Mouse (Mus musculus): Measurements from ENCODE around the gene Eif4g2. TPM values are rescaled to one million over a fixed set of nuclear protein-coding genes. Genes with fewer than 3 reads are reported as not detected.

The Eif4g2 gene
- polyA plus RNA-seq (2014; fragmentation: Nextera tagmentation; extraction: Ambion mirVana): 913 and 918 TPM in 2 replicates

- ATAC-seq (ENCODE audit: low read depth) (peak; percentile 99), DNase-seq (ENCODE audit: low spot score) (peak; percentile 100)
- WGBS: under 1% methylated on average over 56 of the region's 70 CpGs
- peak within 1 kb of the TSS; percentile 99 for H3K4me3 ChIP-seq (ENCODE audit: low read depth, low read length)
- H3K4me1 ChIP-seq (ENCODE audit: control insufficient read depth, insufficient read depth, low read length): peaks cover 20% of the 10 kb centered on the region
- peak within 1 kb of the TSS; percentile 100 for H3K9ac ChIP-seq (ENCODE audit: low read depth, low read length)
- no peaks in the 10 kb centered on the region for H3K27me3 ChIP-seq (replicated peaks; ENCODE audit: control insufficient read depth, insufficient read depth, low read length)
- peak within 1 kb of the TSS; percentile 83 for H3K4me2 ChIP-seq (ENCODE audit: low read depth, low read length)
- H3K36me3 ChIP-seq (ENCODE audit: control insufficient read depth, insufficient read depth, low read length): peaks cover 38% of the 10 kb centered on the region
- H3K9me3 ChIP-seq (ENCODE audit: control insufficient read depth, low read length): no peaks in the 10 kb centered on the region
- H3K27ac ChIP-seq (replicated peaks; ENCODE audit: low read depth, low read length): peak within 1 kb of the TSS; percentile 100
Observed at GRCm38 (mm10) chr7:111082822-111083732, at the start of gene Eif4g2. Gene Eif4g2, minus strand, starts transcription at chr7:111083030.

DNA sequence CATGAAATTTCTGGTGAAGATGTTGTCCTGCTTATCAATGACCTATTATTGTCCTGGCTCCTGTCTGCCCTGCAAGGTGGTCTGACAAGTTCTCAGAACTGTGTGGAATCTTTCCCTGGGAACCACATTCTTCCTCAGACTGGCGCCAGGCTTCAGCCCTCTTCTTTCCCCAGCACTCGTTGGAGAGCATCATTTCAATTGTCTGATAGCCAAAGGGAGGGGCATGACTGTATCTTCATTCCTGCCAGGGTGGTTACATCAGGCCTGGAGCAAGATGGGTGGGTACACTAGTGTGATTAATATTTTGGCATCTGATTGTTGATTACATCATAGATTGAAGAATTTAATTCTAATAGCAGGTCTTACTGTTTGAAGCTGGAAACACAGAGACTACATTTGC, 49.8 kb upstream of the Eif4g2 start:
- Histone ChIP-seq H3K4me3 (ENCODE audit: low read depth, low read length) (no peak overlapping the region), H3K9me3 (ENCODE audit: control insufficient read depth, low read length) (no peaks in the 10 kb centered on the region), H3K4me2 (ENCODE audit: low read depth, low read length) (no peak overlapping the region), H3K9ac (ENCODE audit: low read depth, low read length) (no peak overlapping the region), H3K36me3 (ENCODE audit: control insufficient read depth, insufficient read depth, low read length) (no peaks in the 10 kb centered on the region), H3K27ac (replicated peaks; ENCODE audit: low read depth, low read length) (no peak overlapping the region), H3K27me3 (replicated peaks; ENCODE audit: control insufficient read depth, insufficient read depth, low read length) (no peaks in the 10 kb centered on the region), H3K4me1 (ENCODE audit: control insufficient read depth, insufficient read depth, low read length) (no peaks in the 10 kb centered on the region)
- no peak for DNase-seq (ENCODE audit: low spot score)
- no peak for ATAC-seq (ENCODE audit: low read depth)
- 52% methylated on average over 2 of the region's 2 CpGs for WGBS

DNA sequence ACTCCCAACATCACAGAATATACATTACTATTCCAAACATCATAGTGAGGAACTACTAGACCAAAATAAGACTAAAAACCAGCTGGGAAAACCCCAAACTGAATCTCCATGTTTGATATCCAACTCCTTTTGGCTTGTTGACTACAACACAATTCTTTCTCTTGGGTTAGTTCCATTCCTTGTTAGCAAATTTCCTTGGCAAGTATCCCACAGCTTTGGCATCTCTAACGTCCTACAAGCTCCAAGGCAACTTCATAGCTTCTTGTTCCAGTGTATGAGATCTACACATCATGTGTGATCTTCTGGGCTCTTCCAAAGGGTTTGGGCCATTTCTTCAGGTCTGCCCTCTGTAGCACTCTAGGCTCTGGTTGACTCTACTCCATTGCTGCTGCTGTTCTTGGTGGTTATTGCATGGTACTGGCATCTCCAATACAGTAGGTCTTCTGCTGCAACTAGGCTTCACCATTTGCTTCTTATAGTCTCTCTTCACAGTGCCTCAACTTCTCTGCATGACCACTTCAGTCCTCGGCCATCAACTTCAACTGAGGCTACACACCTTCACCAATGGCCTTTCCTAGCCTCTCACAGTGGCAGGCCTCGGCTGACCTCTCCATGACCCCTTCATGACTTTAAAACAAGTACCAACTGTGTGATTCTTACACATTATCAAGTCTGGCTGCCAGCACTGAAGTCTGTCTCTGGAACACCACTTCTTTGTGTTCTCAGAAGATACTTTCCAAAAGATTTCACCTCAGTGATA, 44.0 kb upstream of the Eif4g2 start:
- H3K9ac ChIP-seq (ENCODE audit: low read depth, low read length): no peak overlapping the region
- ATAC-seq (ENCODE audit: low read depth): no peak

DNA sequence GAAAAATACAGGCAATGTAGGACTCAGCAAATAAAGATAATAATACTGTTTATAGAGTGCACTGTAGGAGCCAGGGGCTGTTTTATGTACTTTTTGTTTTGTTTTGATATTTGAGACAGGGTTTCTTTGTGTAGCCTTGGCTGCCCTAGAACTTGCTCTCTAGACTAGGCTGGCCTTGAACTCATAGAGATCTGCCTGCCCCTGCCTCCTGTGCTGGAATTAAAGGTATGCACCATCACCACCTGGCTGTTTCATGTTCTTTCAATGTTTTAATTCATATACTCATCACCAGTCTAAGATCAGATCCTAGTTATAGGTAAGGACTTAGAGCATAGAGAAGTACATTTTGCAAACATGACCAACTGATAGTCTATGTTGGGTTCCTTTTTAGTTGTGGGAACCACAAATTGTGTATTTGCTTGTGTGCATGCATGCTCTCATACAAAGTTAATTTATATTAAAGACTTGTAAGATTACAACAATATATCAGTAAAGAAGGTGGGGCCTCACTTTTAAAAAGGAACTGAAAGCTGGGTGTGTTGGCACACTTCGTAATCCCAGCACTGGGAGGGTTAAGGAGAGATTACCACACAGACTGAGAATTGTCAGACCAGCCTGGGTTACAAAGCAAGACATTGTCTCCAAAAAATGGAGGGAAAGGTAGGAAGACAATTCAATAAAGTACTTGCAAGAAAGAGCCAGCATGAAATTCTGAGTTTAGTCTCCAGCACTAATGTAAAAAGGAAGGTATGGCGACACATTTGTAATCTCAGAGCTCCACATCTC, 41.1 kb upstream of the Eif4g2 start:
- DNase-seq (ENCODE audit: low spot score): no peak
- no peaks in the 10 kb centered on the region for H3K36me3 ChIP-seq (ENCODE audit: control insufficient read depth, insufficient read depth, low read length)
- H3K9ac ChIP-seq (ENCODE audit: low read depth, low read length): no peak overlapping the region
- ATAC-seq (ENCODE audit: low read depth): no peak
- H3K27ac ChIP-seq (replicated peaks; ENCODE audit: low read depth, low read length): no peak overlapping the region
- no peak overlapping the region for H3K4me2 ChIP-seq (ENCODE audit: low read depth, low read length)
- H3K4me3 ChIP-seq (ENCODE audit: low read depth, low read length): no peak overlapping the region
- H3K9me3 ChIP-seq (ENCODE audit: control insufficient read depth, low read length): no peaks in the 10 kb centered on the region
- peaks cover 9% of the 10 kb centered on the region; the same call in 1 of the 2 replicates for H3K4me1 ChIP-seq (ENCODE audit: control insufficient read depth, insufficient read depth, low read length)
- no peaks in the 10 kb centered on the region for H3K27me3 ChIP-seq (replicated peaks; ENCODE audit: control insufficient read depth, insufficient read depth, low read length)
- 88% methylated on average over 2 of the region's 2 CpGs for WGBS

More for the DNA sequence above, 44.0 kb upstream of the Eif4g2 start:
- Histone ChIP-seq H3K27ac (replicated peaks; ENCODE audit: low read depth, low read length) (no peak overlapping the region), H3K27me3 (replicated peaks; ENCODE audit: control insufficient read depth, insufficient read depth, low read length) (no peaks in the 10 kb centered on the region), H3K4me3 (ENCODE audit: low read depth, low read length) (no peak overlapping the region), H3K4me2 (ENCODE audit: low read depth, low read length) (no peak overlapping the region), H3K9me3 (ENCODE audit: control insufficient read depth, low read length) (no peaks in the 10 kb centered on the region), H3K4me1 (ENCODE audit: control insufficient read depth, insufficient read depth, low read length) (0 out of 2 replicates have a peak, but pooled peaks cover under 1% of the 10 kb centered on the region), H3K36me3 (ENCODE audit: control insufficient read depth, insufficient read depth, low read length) (no peaks in the 10 kb centered on the region)
- DNase-seq (ENCODE audit: low spot score): no peak
- WGBS: 67% methylated on average over 3 of the region's 3 CpGs

GRCm38 (mm10) chr7:111122531-111123130, 39.8 kb upstream of the Eif4g2 start:
- Histone ChIP-seq H3K27me3 (replicated peaks; ENCODE audit: control insufficient read depth, insufficient read depth, low read length) (no peaks in the 10 kb centered on the region), H3K4me2 (ENCODE audit: low read depth, low read length) (peak overlapping the region; percentile 90), H3K9me3 (ENCODE audit: control insufficient read depth, low read length) (no peaks in the 10 kb centered on the region), H3K9ac (ENCODE audit: low read depth, low read length) (peak overlapping the region; percentile 77), H3K4me3 (ENCODE audit: low read depth, low read length) (peak overlapping the region; percentile 53), H3K27ac (replicated peaks; ENCODE audit: low read depth, low read length) (peak overlapping the region; percentile 98), H3K4me1 (ENCODE audit: control insufficient read depth, insufficient read depth, low read length) (peaks cover 9% of the 10 kb centered on the region; the same call in 1 of the 2 replicates), H3K36me3 (ENCODE audit: control insufficient read depth, insufficient read depth, low read length) (0 out of 2 replicates have a peak, but pooled peaks cover 8% of the 10 kb centered on the region)
- WGBS: under 1% methylated on average over 39 of the region's 44 CpGs
- DNase-seq (ENCODE audit: low spot score) (peak; percentile 99), ATAC-seq (ENCODE audit: low read depth) (peak; percentile 100)

DNA sequence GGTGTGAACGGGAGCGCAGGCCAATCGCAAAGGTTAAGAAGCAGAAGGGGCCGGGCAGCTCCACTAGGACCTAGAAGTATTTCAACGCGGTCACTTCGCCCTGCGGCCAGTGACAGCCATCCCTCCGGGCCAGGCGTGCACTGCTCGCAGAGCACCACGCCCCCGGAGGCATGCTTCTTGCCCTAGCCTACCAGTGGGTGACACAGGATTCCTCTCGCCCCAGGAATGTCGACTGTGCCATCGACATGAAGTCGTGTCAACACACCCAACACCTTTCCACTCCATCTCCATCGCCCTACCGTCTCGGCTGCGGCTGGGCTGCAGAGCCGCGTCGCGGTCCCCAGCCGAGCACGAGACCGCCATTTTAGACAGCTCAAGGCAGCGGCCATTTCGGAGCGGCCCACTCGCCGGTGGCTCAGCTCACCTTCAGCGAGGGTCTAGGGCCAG, 39.3 kb upstream of the Eif4g2 start:
- Histone ChIP-seq H3K36me3 (ENCODE audit: control insufficient read depth, insufficient read depth, low read length) (0 out of 2 replicates have a peak, but pooled peaks cover 8% of the 10 kb centered on the region), H3K4me3 (ENCODE audit: low read depth, low read length) (peak overlapping the region; percentile 53), H3K27ac (replicated peaks; ENCODE audit: low read depth, low read length) (peak overlapping the region; percentile 98), H3K27me3 (replicated peaks; ENCODE audit: control insufficient read depth, insufficient read depth, low read length) (no peaks in the 10 kb centered on the region), H3K9me3 (ENCODE audit: control insufficient read depth, low read length) (no peaks in the 10 kb centered on the region), H3K9ac (ENCODE audit: low read depth, low read length) (peak overlapping the region; percentile 77), H3K4me1 (ENCODE audit: control insufficient read depth, insufficient read depth, low read length) (peaks cover 9% of the 10 kb centered on the region; the same call in 1 of the 2 replicates), H3K4me2 (ENCODE audit: low read depth, low read length) (peak overlapping the region; percentile 90)
- under 1% methylated on average over 32 of the region's 34 CpGs for WGBS
- DNase-seq (ENCODE audit: low spot score): peak; percentile 81
- ATAC-seq (ENCODE audit: low read depth): peak; percentile 88

- Histone ChIP-seq H3K27ac (replicated peaks; ENCODE audit: low read depth, low read length) (peak overlapping the region; percentile 98), H3K4me1 (ENCODE audit: control insufficient read depth, insufficient read depth, low read length) (peaks cover 9% of the 10 kb centered on the region; the same call in 1 of the 2 replicates), H3K9ac (ENCODE audit: low read depth, low read length) (peak overlapping the region; percentile 77), H3K9me3 (ENCODE audit: control insufficient read depth, low read length) (no peaks in the 10 kb centered on the region), H3K4me2 (ENCODE audit: low read depth, low read length) (peak overlapping the region; percentile 90), H3K36me3 (ENCODE audit: control insufficient read depth, insufficient read depth, low read length) (0 out of 2 replicates have a peak, but pooled peaks cover 8% of the 10 kb centered on the region), H3K4me3 (ENCODE audit: low read depth, low read length) (peak overlapping the region; percentile 53), H3K27me3 (replicated peaks; ENCODE audit: control insufficient read depth, insufficient read depth, low read length) (no peaks in the 10 kb centered on the region)
- ATAC-seq (ENCODE audit: low read depth): no peak
- WGBS: 47% methylated on average over 9 of the region's 9 CpGs
- peak; percentile 19 for DNase-seq (ENCODE audit: low spot score)
Observed at GRCm38 (mm10) chr7:111121522-111121921, 38.7 kb upstream of the Eif4g2 start.
